ENCODE assay signal across 10 mouse cellular contexts in the genomic region with DNA sequence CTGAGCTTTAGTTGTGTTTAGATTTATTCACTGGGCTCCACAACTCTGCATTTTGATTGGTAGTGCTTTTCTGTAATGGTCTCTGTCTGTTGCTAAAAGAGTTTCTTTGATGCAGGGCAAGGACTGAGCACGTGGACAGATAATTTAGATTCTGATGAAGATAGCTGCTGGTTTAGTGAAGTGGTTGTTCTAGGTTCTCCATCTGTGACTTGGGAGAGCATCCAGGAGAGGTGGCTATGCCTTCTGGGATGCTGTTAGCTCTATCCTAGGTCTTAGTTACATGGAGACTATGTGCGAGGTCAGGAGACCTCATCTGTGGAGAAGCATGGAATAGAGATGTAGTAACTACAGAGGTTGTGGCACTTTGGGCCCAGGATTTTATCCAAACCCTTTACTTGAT.
"Had no signal": no experiment of that assay in that cellular context is flagged by ENCODE, and none has a peak within 500 bp of the region (broad histone marks: within the 10 kb centered on the region; RNA-seq: fewer than 3 reads in every experiment).

No protein-coding gene starts in this region.

- ATAC-seq: lung, postnatal 0 days; midbrain, embryonic 13.5 days; midbrain, embryonic 15.5 days had no signal

- DNase-seq: lung, adult 2 months; lung, postnatal 14 days; lung, postnatal 36 days; right cerebral cortex, postnatal 14 days; thymus, adult 2 months; thymus, postnatal 25 days; thymus, postnatal 4 days had no signal
